In the genomic region with DNA sequence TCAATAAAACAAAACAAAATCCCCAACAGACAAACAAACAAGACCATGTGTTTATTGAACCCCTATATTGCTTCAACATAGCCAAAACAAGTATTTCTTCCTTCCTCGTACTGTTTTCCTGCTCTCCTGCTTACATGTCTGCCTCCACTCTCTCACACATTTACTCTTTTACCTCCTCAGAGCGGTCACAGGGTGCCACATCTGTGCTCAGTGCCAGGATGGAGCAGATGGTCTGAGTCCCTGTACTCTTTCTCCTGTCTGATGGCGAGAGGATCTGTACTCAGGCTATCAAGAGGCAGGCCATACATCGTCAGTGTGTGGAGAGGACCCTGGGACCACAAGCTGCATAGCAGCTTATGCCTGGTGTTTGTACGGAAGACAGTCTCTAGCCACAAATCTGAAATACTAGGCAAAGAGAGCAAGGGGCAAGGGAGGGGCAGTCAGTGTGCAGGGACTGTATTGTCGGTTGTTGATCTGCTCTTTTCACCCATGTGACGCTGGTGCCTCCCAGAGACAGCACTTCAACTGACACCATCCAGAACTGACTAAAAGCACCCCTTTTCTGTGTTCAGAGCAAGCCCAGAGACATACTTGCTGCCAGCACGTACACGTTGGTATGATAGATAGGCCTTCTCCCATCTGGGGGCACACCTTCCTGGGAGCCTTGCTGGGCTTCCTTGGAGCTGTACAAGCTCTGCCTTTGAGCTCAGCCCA, we compare ENCODE assay signal across 10 mouse cellular contexts.
DNase-seq lines count a peak whose midpoint lies in the region; ATAC-seq and TF ChIP-seq lines count a peak whose summit lies in the region.
"Had no signal": no experiment of that assay in that cellular context is flagged by ENCODE, and none has a peak within 500 bp of the region (broad histone marks: within the 10 kb centered on the region; RNA-seq: fewer than 3 reads in every experiment).

No protein-coding gene starts in this region.

- no peak overlapping the region for H3K9ac ChIP-seq in heart, postnatal 0 days (replicated peaks; ENCODE audit: low read depth, low read length)
- H3K9ac ChIP-seq in heart, embryonic 11.5 days (ENCODE audit: low read depth, low read length) = no peak overlapping the region
- no peak overlapping the region for H3K9ac ChIP-seq in midbrain, embryonic 14.5 days (replicated peaks; ENCODE audit: low read length)
- no peak overlapping the region for H3K9ac ChIP-seq in midbrain, embryonic 15.5 days
- no peak overlapping the region for H3K9ac ChIP-seq in hindbrain, embryonic 16.5 days (ENCODE audit: low read depth, low read length)

- no peak for DNase-seq in heart, postnatal 0 days (ENCODE audit: low spot score)
- no peak for DNase-seq in midbrain, embryonic 14.5 days
- DNase-seq: gastrocnemius, postnatal 14 days; liver; thymus, postnatal 25 days had no signal

- no peak for ATAC-seq in heart, postnatal 0 days (ENCODE audit: insufficient read depth, low read depth)
- ATAC-seq in heart, embryonic 11.5 days (replicated peaks; ENCODE audit: insufficient number of reproducible peaks, low FRiP score, low TSS enrichment) = no peak
- 0 out of 2 replicates have a peak, but pooled peaks have one; percentile 27 for ATAC-seq in midbrain, embryonic 14.5 days (ENCODE audit: low FRiP score, low TSS enrichment)
- ATAC-seq in midbrain, embryonic 15.5 days (replicated peaks) = no peak
- peak; percentile 68; the same call in 1 of the 2 replicates for ATAC-seq in hindbrain, embryonic 16.5 days
- ATAC-seq in erythroid progenitor cell, adult 5-6 weeks (replicated peaks; ENCODE audit: low FRiP score, poor library complexity, severe bottlenecking) = no peak

- no peak overlapping the region for H3K4me2 ChIP-seq in heart, postnatal 0 days (ENCODE audit: low read depth, low read length)
- H3K4me2 ChIP-seq in heart, embryonic 11.5 days = no peak overlapping the region
- no peak overlapping the region for H3K4me2 ChIP-seq in midbrain, embryonic 14.5 days (ENCODE audit: low read length)
- H3K4me2 ChIP-seq in midbrain, embryonic 15.5 days = no peak overlapping the region
- H3K4me2 ChIP-seq in hindbrain, embryonic 16.5 days (ENCODE audit: low read length) = no peak overlapping the region

- H3K36me3 ChIP-seq in heart, postnatal 0 days (replicated peaks; ENCODE audit: control insufficient read depth, insufficient read depth, low read length) = no peaks in the 10 kb centered on the region
- H3K36me3 ChIP-seq in heart, embryonic 11.5 days (ENCODE audit: control insufficient read depth, insufficient read depth, low read length) = no peaks in the 10 kb centered on the region
- no peaks in the 10 kb centered on the region for H3K36me3 ChIP-seq in midbrain, embryonic 14.5 days (ENCODE audit: control insufficient read depth, insufficient read depth, low read length)
- H3K36me3 ChIP-seq in midbrain, embryonic 15.5 days (replicated peaks) = no peaks in the 10 kb centered on the region
- H3K36me3 ChIP-seq in hindbrain, embryonic 16.5 days (ENCODE audit: control insufficient read depth, insufficient read depth, low read length) = no peaks in the 10 kb centered on the region

- H3K4me3 ChIP-seq in heart, postnatal 0 days (ENCODE audit: low read depth, low read length) = no peak overlapping the region
- no peak overlapping the region for H3K4me3 ChIP-seq in heart, embryonic 11.5 days (ENCODE audit: low read depth, low read length)
- H3K4me3 ChIP-seq in midbrain, embryonic 14.5 days (replicated peaks; ENCODE audit: low read depth, low read length) = no peak overlapping the region
- no peak overlapping the region for H3K4me3 ChIP-seq in midbrain, embryonic 15.5 days
- H3K4me3 ChIP-seq in hindbrain, embryonic 16.5 days (ENCODE audit: low read length) = no peak overlapping the region
- no peak overlapping the region for H3K4me3 ChIP-seq in olfactory bulb, adult 2 months (ENCODE audit: insufficient read depth, low read depth, low read length)

- peak; percentile 8; the same call in 1 of the 2 replicates for TF ChIP-seq CTCF in heart, postnatal 0 days (IDR thresholded peaks at IDR 0.05; ENCODE audit: low read depth)
- TF ChIP-seq CTCF in olfactory bulb, adult 2 months (IDR thresholded peaks at IDR 0.05; ENCODE audit: insufficient read depth, low read depth, low read length) = no peak

- H3K9me3 ChIP-seq in heart, postnatal 0 days (replicated peaks; ENCODE audit: control insufficient read depth, low read length) = no peaks in the 10 kb centered on the region
- H3K9me3 ChIP-seq in heart, embryonic 11.5 days (replicated peaks; ENCODE audit: control insufficient read depth, low read length) = no peaks in the 10 kb centered on the region
- H3K9me3 ChIP-seq in midbrain, embryonic 14.5 days (ENCODE audit: control insufficient read depth, low read length) = no peaks in the 10 kb centered on the region
- no peaks in the 10 kb centered on the region for H3K9me3 ChIP-seq in midbrain, embryonic 15.5 days
- H3K9me3 ChIP-seq in hindbrain, embryonic 16.5 days (ENCODE audit: control insufficient read depth, low read length) = no peaks in the 10 kb centered on the region

- TF ChIP-seq EP300 in heart, postnatal 0 days (IDR thresholded peaks at IDR 0.05; ENCODE audit: low read depth) = no peak

- WGBS in heart, postnatal 0 days = 75% methylated on average over 9 of the region's 9 CpGs
- 60% methylated on average over 9 of the region's 9 CpGs for WGBS in heart, embryonic 11.5 days (ENCODE audit: insufficient replicate concordance)
- 68% methylated on average over 9 of the region's 9 CpGs for WGBS in midbrain, embryonic 14.5 days
- WGBS in midbrain, embryonic 15.5 days = 80% methylated on average over 9 of the region's 9 CpGs
- WGBS in hindbrain, embryonic 16.5 days = 69% methylated on average over 9 of the region's 9 CpGs
- 87% methylated on average over 9 of the region's 9 CpGs for WGBS in olfactory bulb, adult 2 months

- TF ChIP-seq POLR2A in olfactory bulb, adult 2 months (IDR thresholded peaks at IDR 0.05; ENCODE audit: insufficient read depth, low read depth, low read length) = no peak

- H3K27me3 ChIP-seq in heart, postnatal 0 days (ENCODE audit: control insufficient read depth, insufficient read depth, low read length) = no peaks in the 10 kb centered on the region
- no peaks in the 10 kb centered on the region for H3K27me3 ChIP-seq in heart, embryonic 11.5 days (ENCODE audit: control insufficient read depth, insufficient read depth, low read length)
- H3K27me3 ChIP-seq in midbrain, embryonic 14.5 days (ENCODE audit: control insufficient read depth, insufficient read depth, low read length) = no peaks in the 10 kb centered on the region
- no peaks in the 10 kb centered on the region for H3K27me3 ChIP-seq in midbrain, embryonic 15.5 days (replicated peaks)
- H3K27me3 ChIP-seq in hindbrain, embryonic 16.5 days (replicated peaks; ENCODE audit: control insufficient read depth, insufficient read depth, low read length) = no peaks in the 10 kb centered on the region

- H3K27ac ChIP-seq in heart, postnatal 0 days (ENCODE audit: low read depth) = no peak overlapping the region
- no peak overlapping the region for H3K27ac ChIP-seq in heart, embryonic 11.5 days (ENCODE audit: low read depth, low read length)
- no peak overlapping the region for H3K27ac ChIP-seq in midbrain, embryonic 14.5 days (replicated peaks; ENCODE audit: low read depth, low read length)
- no peak overlapping the region for H3K27ac ChIP-seq in midbrain, embryonic 15.5 days
- H3K27ac ChIP-seq in hindbrain, embryonic 16.5 days (ENCODE audit: low read depth, low read length) = no peak overlapping the region; the same call in 1 of the 2 replicates
- peak overlapping the region; percentile 42; the same call in 1 of the 2 replicates for H3K27ac ChIP-seq in olfactory bulb, adult 2 months (ENCODE audit: insufficient read depth, low read depth, low read length)

- H3K4me1 ChIP-seq in heart, postnatal 0 days (ENCODE audit: control insufficient read depth, insufficient read depth) = peaks cover 10% of the 10 kb centered on the region
- no peaks in the 10 kb centered on the region for H3K4me1 ChIP-seq in heart, embryonic 11.5 days (ENCODE audit: control insufficient read depth, insufficient read depth, low read length)
- no peaks in the 10 kb centered on the region for H3K4me1 ChIP-seq in midbrain, embryonic 14.5 days (ENCODE audit: control insufficient read depth, insufficient read depth, low read length)
- peaks cover 6% of the 10 kb centered on the region for H3K4me1 ChIP-seq in midbrain, embryonic 15.5 days
- H3K4me1 ChIP-seq in hindbrain, embryonic 16.5 days (ENCODE audit: control insufficient read depth, insufficient read depth, low read depth, low read length) = peaks cover 6% of the 10 kb centered on the region; the same call in 1 of the 2 replicates
- peaks cover 17% of the 10 kb centered on the region for H3K4me1 ChIP-seq in olfactory bulb, adult 2 months (ENCODE audit: control insufficient read depth, insufficient read depth, low read length)

Comparison
In these comparisons a context has a peak if more than half of its experiments do, and no peak if none do; other contexts are left out.
1. ATAC-seq: peak in midbrain, embryonic 14.5 days (single experiment) and hindbrain, embryonic 16.5 days (single experiment); none in heart, postnatal 0 days (single experiment), heart, embryonic 11.5 days (single experiment), midbrain, embryonic 15.5 days (single experiment) and erythroid progenitor cell, adult 5-6 weeks (single experiment).